Mouse (Mus musculus): ENCODE results near the gene Gm28778.
"Not testable (repeated sequence)": the region's sequence is repeated elsewhere in the genome, so short reads cannot be mapped to it uniquely, and the experiment has no call there.

DNA sequence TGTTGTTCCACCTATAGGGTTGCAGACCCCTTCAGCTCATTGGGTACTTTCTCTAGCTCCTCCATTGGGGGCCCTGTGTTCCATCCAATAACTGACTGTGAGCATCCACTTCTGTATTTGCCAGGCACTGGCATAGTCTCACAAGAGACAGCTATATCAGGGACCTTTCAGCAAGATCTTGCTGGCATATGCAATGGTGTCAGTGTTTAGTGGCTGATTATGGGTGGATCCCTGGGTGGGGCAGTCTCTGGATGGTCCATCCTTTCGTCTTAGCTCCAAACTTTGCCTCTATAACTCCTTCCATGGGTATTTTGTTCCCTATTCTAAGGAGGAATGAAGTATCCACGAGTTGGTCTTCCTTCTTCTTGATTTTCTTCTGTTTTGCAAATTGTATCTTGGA lies 40.5 kb downstream of the Gm28778 start:
- TF ChIP-seq CTCF (IDR thresholded peaks at IDR 0.05; ENCODE audit: control insufficient read depth, insufficient read depth, insufficient replicate concordance, low read depth, low read length); POLR2A (IDR thresholded peaks at IDR 0.05; ENCODE audit: control insufficient read depth, low read depth, low read length): not testable (repeated sequence)

All from testis, adult 2 months (tissue).